Mouse (Mus musculus) thymus, adult 2 months (tissue): ENCODE data around the gene Rfesd. TPM values are rescaled to one million over a fixed set of nuclear protein-coding genes. Genes with fewer than 3 reads are reported as not detected.

Experiments used
- DNase-seq: peaks from one replicate; pipeline ENCODE4 v3.0.0; 2021
- H3K27ac ChIP-seq: fragments of 200-500 bp; 2 replicates; pipeline ENCODE4 v1.5.1; 2012; ENCODE audit warnings: low read length, control low read depth; ENCODE audit not compliant: control insufficient read depth, insufficient read depth
- H3K27me3 ChIP-seq: fragments of 200-500 bp; 2 replicates; pipeline ENCODE4 v1.6.1; 2012; ENCODE audit warnings: mild to moderate bottlenecking, low read length, moderate library complexity, mixed read lengths; ENCODE audit not compliant: control insufficient read depth, insufficient read depth
- H3K36me3 ChIP-seq: fragments of 200-500 bp; 2 replicates; pipeline ENCODE4 v1.6.1; 2012; ENCODE audit warnings: mild to moderate bottlenecking, low read length, moderate library complexity; ENCODE audit not compliant: control insufficient read depth, insufficient read depth
- H3K4me1 ChIP-seq: fragments of 200-500 bp; replicated peaks from 2 replicates; pipeline ENCODE4 v1.6.1; 2012; ENCODE audit warnings: low read length; ENCODE audit not compliant: control insufficient read depth, insufficient read depth
- H3K4me3 ChIP-seq: fragments of 200-500 bp; 2 replicates; pipeline ENCODE4 v1.5.1; 2012; ENCODE audit warnings: mild to moderate bottlenecking, low read length, control low read depth, moderate library complexity; ENCODE audit not compliant: control insufficient read depth, insufficient read depth
- CTCF ChIP-seq: fragments of 200-500 bp; IDR thresholded peaks from 2 replicates; pipeline ENCODE4 v1.5.1; 2012; ENCODE audit warnings: mild to moderate bottlenecking, control low read depth, low read length, moderate library complexity, borderline replicate concordance; ENCODE audit not compliant: control insufficient read depth, poor library complexity, insufficient read depth; ENCODE audit errors: extremely low read depth
- POLR2A ChIP-seq: fragments of 200-500 bp; IDR thresholded peaks from 2 replicates; pipeline ENCODE4 v1.6.1; 2012; ENCODE audit warnings: mild to moderate bottlenecking, low read length, control low read depth, moderate library complexity; ENCODE audit not compliant: control insufficient read depth, poor library complexity, insufficient read depth; ENCODE audit errors: extremely low read depth
- WGBS: fragments of 180-500 bp; shearing (Covaris S2); methylation state at CpG from one replicate; pipeline ENCODE4 v1.1.7; 2018; 5-methylcytosine and 5-hydroxymethylcytosine counted together
- polyA plus RNA-seq: library from polyadenylated mRNA; depleted of rRNA; stranded (reverse); fragments of >200 nt; gene quantifications from 2 replicates; pipeline ENCODE4 v1.2.3, GENCODE M21; 2012; rRNA removed

Rfesd gene
- polyA plus RNA-seq = 7.1 and 7.4 TPM in 2 replicates

DNA sequence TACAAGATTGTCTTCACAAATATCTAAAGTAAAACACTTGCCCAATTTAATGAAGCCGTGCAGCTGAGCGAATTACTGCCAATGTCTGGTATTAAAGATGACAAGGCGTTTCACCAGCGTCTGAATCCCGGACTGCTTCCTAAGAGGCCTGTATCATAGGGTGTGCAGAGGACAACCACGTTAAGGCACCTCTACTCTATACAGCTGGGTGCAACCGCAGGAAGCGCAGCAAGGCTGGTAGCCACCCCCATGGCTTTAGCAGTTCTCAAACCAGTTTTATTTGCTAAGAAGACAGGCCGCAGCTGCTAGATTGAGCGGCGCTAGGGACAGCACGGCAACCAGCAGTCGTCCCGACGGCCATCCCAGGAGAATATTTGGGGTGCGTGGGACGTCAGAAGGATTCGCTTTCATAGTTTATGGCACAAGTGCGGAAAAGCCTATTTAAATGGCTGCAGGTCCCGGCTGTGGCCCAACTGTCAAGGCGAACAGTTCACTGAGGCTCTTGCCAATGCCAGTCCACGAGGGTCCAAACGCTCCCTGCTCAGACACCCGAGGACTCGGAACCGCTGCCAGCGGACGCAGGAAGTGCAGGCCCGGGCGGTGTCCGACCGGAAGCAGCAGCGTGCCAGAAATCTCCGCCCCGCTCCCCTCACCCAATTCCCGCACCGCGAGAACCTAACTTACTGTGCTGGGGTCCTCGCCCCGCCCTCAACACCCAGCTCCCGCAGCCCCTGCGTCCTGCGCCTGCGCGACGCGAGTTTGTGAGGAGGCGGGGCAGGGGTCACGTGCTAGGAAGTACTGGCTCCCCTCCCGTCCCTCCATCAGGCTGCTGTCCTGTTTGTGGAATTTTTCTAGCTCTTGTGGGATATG, at the start of gene Rfesd:
Gene Rfesd (minus strand): TSS at position 746 of the 870 bp plus-strand sequence.
- WGBS = under 1% methylated on average over 50 of the region's 50 CpGs

DNA sequence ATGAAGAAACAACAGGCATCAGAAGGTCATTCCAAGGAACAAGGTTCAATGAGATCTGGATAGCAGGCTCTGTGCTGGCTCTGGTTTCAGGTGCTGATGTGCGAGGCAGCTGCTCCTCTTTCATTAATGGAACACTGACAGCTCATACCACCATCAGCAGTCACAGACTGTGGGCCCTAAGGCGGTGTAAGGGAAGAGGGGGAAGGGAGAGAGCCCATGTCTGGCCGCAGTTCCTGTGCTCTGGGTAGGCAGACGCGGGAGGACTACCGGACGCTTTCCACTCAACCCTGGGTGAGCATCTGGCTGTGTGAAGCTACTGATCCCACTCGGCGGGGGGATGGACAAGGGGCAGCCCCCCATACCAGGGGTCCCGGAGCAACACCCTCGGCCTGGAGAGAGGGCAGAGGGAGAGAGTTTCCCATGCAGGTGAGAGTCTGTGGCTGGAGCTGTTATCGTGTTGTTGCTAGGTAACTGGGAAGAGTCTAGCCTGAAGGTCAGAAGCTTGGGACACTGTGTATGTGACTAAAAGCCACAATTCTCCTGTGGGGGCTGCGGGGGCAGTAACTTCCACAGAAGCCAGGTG, 45.9 kb upstream of the Rfesd start:
- TF ChIP-seq POLR2A (no peak), CTCF (no peak)
- Histone ChIP-seq H3K27me3 (no peaks in the 10 kb centered on the region), H3K4me1 (no peaks in the 10 kb centered on the region), H3K36me3 (no peaks in the 10 kb centered on the region), H3K27ac (no peak overlapping the region), H3K4me3 (no peak overlapping the region)
- 96% methylated on average over 13 of the region's 13 CpGs for WGBS
- DNase-seq = no peak

More for the DNA sequence above, at the start of gene Rfesd:
- TF ChIP-seq CTCF (no peak), POLR2A (peak; percentile 88)
- Histone ChIP-seq H3K4me1 (no peaks in the 10 kb centered on the region), H3K27me3 (no peaks in the 10 kb centered on the region), H3K36me3 (no peaks in the 10 kb centered on the region), H3K27ac (peak within 1 kb of the TSS; percentile 93), H3K4me3 (peak within 1 kb of the TSS; percentile 94)
- DNase-seq = peak; percentile 99

DNA sequence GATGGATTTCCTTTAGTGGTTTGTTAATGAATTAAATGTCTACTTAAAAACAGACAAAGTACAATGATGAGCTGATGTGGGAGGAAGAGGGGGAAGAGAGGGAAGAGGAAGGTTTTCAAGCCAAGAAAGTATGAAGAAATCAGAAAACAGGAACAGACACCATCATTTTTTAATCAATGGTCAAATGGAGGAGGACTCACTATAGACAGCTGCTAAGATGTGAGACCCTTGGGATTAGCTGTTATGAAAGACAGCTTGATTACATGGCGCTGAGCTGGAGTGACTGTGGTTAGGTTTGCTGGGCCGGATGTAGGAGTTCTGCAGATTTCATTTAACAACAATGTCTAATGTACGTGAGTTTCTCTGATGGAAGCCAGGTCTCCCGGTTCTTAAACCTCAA, 45.0 kb upstream of the Rfesd start:
- no peaks in the 10 kb centered on the region for H3K36me3 ChIP-seq
- 99% methylated on average over 4 of the region's 4 CpGs for WGBS
- DNase-seq = no peak
- H3K27me3 ChIP-seq = no peaks in the 10 kb centered on the region
- H3K4me1 ChIP-seq = no peaks in the 10 kb centered on the region
- no peak overlapping the region for H3K27ac ChIP-seq
- H3K4me3 ChIP-seq = no peak overlapping the region
- no peak for TF ChIP-seq CTCF
- TF ChIP-seq POLR2A = no peak

DNA sequence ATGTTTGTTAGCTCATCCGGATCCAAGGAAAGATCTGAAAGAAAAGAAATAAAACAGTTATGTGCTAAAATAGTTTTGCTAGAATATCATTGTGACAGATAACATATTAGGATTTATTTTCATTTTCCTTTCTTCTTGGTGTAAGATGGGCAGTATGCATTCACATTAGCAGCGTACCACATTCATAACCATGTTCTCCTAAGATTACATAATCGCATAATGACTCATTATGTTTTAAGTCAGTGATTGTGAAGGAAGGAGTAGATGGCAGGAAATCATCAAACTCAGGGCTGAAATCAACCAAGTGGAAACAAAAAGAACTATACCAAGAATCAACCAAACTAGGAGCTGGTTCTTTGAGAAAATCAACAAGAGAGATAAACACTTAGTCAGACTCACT, 44.0 kb upstream of the Rfesd start:
- no peaks in the 10 kb centered on the region for H3K27me3 ChIP-seq
- no peak for DNase-seq
- 97% methylated on average over 3 of the region's 3 CpGs for WGBS
- no peaks in the 10 kb centered on the region for H3K4me1 ChIP-seq
- no peak overlapping the region for H3K4me3 ChIP-seq
- TF ChIP-seq CTCF (no peak), POLR2A (no peak)
- no peaks in the 10 kb centered on the region for H3K36me3 ChIP-seq
- no peak overlapping the region for H3K27ac ChIP-seq

DNA sequence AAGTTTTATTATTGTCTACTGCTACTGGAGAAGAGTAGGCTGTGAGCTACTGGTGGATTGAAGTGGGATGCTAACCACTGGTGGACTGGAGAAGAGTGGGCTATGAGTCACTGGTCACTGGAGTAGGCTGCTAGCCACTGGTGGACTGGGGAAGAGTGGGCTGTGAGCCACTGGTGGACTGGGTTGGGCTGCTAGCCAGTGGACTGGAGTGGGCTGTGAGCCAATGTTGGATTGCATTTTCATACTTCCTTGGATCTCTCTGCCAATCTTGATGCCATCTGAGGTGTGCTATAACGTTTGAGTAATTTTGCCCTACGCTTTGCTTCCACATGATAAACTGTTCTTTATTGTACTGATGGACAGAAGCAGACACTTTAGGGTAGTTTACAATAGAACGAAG, 43.6 kb upstream of the Rfesd start:
- 93% methylated on average over 3 of the region's 3 CpGs for WGBS
- H3K4me3 ChIP-seq = no peak overlapping the region
- TF ChIP-seq POLR2A (no peak), CTCF (no peak)

DNA sequence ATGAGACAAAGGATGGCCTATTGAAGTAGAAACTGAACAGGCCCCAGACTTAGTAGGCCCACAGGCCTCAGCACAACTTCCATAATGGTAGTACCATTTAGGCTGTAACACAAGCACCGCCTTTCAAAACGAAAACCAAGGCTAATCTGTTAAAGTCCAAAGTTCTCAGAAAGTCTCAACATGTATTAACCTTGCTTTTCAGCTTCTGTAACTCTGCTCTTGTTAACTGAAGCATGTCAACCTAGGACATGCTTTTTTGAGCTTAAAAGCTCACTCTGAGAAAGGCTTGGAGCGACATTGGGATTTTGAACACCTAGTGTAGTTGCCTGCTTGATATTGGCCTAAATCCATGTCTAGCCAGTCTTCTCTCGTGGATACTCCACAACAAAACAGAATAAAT, 41.1 kb upstream of the Rfesd start:
- WGBS = 94% methylated on average over 4 of the region's 4 CpGs
- peaks cover 3% of the 10 kb centered on the region; the same call in 1 of the 2 replicates for H3K27me3 ChIP-seq
- H3K27ac ChIP-seq = no peak overlapping the region
- H3K4me3 ChIP-seq = no peak overlapping the region
- TF ChIP-seq CTCF = no peak
- no peak for TF ChIP-seq POLR2A
- peaks cover 9% of the 10 kb centered on the region; the same call in 1 of the 2 replicates for H3K4me1 ChIP-seq
- DNase-seq = no peak
- no peaks in the 10 kb centered on the region for H3K36me3 ChIP-seq

More for the DNA sequence above, 43.6 kb upstream of the Rfesd start:
- Histone ChIP-seq H3K27me3 (no peaks in the 10 kb centered on the region), H3K36me3 (no peaks in the 10 kb centered on the region), H3K27ac (no peak overlapping the region), H3K4me1 (no peaks in the 10 kb centered on the region)
- no peak for DNase-seq
